Mouse (Mus musculus): ENCODE measurements around the gene Hmgb4. TPM values are rescaled to one million over a fixed set of nuclear protein-coding genes. Genes with fewer than 3 reads are reported as not detected.

Hmgb4 gene
- total RNA-seq, 2 experiments from 2014 or later: not detected

DNA sequence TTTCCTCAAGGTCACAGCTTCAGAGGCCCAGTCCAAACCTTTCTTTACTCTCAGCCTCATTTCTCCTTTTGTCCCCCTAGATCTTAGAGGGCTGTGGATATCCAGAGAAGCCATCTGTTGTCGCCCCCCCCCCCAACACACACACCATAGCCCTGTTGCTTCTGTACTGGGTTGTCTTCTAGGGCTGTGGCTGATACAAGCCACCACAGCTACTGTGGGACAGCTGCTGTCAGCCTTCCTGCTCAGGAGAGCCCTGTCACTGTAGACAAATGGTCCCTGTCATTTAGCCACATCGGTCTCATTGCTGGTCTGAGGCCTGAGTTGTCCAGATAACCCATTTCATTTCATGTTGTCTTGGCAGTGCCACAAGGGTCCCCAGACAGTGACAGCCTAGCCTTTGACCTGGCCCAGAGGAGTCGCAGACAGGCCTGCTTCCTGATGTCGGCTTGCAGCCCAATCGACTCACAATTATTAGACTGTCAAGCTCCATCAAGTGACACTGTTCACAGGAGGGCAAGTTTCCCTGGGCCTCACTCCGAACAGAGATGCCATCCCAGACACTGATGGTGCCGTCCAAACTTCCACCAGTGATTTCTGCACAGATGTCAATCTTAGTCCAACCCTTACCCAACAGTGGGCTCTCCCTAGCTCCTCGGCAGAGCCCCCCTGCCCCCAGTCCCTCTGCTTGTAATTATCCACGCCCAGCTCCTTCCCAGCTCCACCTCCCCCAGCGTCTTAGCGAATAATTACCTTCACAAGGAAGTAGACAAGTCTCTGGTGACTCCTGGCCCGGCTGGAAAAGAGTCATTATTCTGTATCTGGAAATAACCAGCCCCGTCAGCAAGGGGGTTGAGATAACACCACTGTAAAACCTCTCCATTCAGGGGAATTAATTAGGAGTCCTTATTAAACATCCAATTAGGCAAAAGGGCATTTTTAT lies 33.1 kb downstream of the Hmgb4 start:
- DNase-seq (ENCODE audit: low spot score in 2 of 2): no peak
- intact Hi-C loops (cut with DNase I): no loop called here

DNA sequence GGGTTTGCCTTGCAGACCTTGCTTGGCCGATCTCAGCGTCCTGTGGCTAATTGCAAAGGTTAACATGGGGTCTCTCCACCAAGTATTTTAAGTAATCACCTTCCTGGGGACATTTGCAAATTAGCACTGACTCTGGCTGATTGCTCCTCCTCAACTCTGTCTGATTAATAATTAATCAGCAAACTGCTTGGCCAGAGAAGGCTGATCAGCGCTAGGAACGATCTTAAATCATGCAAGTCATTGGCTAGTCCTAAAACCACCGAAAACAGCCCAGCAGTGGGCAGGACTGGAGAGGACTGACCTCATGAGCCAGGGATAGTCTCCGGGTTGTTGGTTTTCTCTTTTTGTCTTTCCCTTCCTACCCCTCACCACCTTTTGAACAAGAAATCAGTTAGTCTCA lies 36.3 kb downstream of the Hmgb4 start:
- intact Hi-C loops (cut with DNase I): no loop called here
- no peak for DNase-seq (ENCODE audit: low spot score in 2 of 2)

DNA sequence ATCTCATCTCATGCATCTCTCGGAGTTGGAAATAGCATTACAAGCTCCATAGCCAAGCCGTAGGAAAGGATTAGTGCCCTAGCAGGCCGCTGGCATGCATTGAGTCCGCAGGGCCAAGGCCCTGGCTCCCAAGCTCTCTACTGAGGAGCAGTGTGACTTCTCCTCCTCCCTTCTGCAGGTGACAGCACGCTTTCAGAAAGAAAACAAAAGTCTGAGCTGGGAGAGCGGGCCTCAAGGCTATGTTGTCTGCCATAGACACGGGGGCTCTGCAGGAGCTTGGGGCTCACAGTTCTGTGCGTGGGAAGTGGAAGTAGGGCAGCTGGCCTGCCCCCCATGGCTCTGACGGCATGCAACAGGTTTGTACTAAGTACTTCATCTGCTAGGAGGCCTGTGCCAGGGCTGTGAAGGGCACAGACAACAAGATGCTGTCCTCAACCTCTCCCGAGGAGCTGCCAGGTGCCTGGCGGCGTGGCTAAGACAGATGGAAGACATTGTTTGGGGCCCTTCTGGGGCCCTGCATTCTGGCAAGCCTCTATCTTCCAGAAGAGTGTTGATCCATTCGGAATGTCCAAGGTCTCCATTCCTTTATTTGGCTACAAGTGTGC lies 42.7 kb downstream of the Hmgb4 start:
- no peak for DNase-seq (ENCODE audit: low spot score in 2 of 2)
- intact Hi-C loops (cut with DNase I): no loop called here

Measured in left cerebral cortex, postnatal 36 days (tissue).